Mouse (Mus musculus) neutrophil, adult 59 days (primary cell): ENCODE data around the gene Pdzd9. TPM values are rescaled to one million over a fixed set of nuclear protein-coding genes. Genes with fewer than 3 reads are reported as not detected.

Experiments
- total RNA-seq, 2 experiments: library from RNA; stranded (reverse); gene quantifications; 1 replicate in 1 of 2; 2 replicates in 1 of 2; pipeline ENCODE4 v1.2.4; 2023

Pdzd9 gene
- not detected for total RNA-seq

GRCm38 (mm10) chr7:120670153-120670875 lies at the start of gene Pdzd9:
Gene Pdzd9, minus strand, starts transcription at chr7:120670343.

DNA sequence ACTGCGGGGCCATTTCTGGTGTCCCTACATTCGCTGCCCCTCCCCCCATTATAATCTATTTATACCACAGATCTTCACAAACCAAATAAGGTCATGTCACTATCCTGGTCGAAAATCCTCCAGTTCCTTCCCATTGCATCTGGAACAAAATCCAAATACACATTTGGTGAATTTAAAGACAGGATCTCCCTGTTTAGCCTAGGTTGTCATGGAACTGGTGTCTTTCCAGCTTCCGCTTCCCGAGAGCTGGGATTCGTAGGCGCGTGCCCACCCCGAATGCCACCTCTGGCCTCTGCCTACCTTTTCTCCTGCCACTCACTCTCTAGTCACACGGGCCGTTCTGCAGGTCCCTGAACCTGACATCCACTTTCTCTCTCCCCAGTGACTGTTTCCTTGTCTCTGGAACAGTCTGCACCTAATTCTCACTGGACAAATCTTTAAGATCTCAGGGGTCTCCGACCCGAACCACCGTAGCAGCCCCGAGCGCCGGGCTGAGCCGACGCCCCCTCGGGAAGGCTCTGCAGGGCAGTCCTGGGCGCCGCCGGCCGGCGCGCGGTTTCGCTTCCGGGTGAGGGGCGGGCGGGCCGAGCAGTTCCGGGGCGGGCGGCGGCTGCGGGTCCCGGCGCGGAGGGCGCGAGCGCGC lies 7.0 kb upstream of the Pdzd9 start, which contains the start of gene Mosmo:
Mosmo (plus strand) TSS at position 618 of the 643 bp plus-strand sequence.

DNA sequence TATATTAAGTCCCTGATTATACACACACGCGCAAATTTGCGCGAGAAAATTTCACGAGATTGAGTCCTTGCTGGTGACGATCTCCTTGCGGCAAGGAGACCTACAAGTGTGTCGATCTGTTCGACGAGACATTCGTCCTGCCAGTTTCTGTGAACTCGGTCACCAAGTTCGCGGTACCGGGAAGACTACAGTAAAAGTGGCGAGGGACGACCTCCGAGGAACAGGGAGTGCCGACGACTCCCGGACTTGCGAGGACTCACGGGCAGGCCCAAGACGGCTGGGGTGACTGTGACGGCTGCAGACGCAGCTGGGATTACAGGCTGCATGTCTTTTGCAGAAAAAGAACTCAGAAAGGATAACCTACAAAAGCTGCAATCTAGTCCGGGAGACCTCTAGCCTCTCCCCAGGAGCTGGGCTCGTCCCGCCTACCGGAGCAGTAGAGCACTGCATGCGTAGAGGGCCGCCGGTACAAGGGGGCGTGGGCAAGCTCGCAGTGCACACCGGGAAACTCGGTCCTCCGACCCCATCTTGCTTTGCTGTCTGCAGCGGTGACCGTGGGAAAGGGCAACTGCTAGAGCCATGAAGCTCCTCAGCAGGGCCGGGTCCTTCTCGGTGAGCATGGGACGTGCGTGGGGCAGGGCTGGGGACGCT lies 35.3 kb downstream of the Pdzd9 start, which contains the start of gene Uqcrc2:
Uqcrc2 (plus strand) TSS at position 466 of the 651 bp plus-strand sequence.

Other genes starting within 250 kb of the Pdzd9 start
- 10 to 100 TPM; 69.7 to 75.4 TPM for gene Uqcrc2, start 35.2 kb downstream of the Pdzd9 start, total RNA-seq
- 10 to 100 TPM in 1 of 2 experiments, 1 to 10 TPM in 1; 5.1 to 14.1 TPM for gene Mosmo, start 7.3 kb upstream of the Pdzd9 start, total RNA-seq
- not detected for gene Vwa3a, start 69.0 kb upstream of the Pdzd9 start, total RNA-seq
- gene Gm5737, start 142.0 kb upstream of the Pdzd9 start, total RNA-seq = not detected
- gene Eef2k, start 172.5 kb upstream of the Pdzd9 start, total RNA-seq = 10 to 100 TPM; 47.0 to 52.8 TPM
- 1 to 10 TPM; 8.4 to 9.4 TPM for gene Polr3e, start 247.4 kb upstream of the Pdzd9 start, total RNA-seq